Mouse (Mus musculus) neural tube, embryonic 14.5 days (tissue): ENCODE measurements around the gene Pum2. TPM values are rescaled to one million over a fixed set of nuclear protein-coding genes. Genes with fewer than 3 reads are reported as not detected.

Experiments
- ATAC-seq: fragments of 200-750 bp; cut with Nextera tagmentation; 2 replicates; pipeline ENCODE4 v1.8.0; 2017; ENCODE audit warnings: low read depth, mild to moderate bottlenecking, moderate TSS enrichment, moderate library complexity
- H3K27ac ChIP-seq: fragments of 300-500 bp; sonication (generic); 2 replicates; pipeline ENCODE4 v1.5.1; 2014; ENCODE audit warnings: low read depth, mild to moderate bottlenecking, control low read depth, low read length, moderate library complexity, mixed read lengths
- H3K27me3 ChIP-seq: fragments of 300-500 bp; sonication (generic); 2 replicates; pipeline ENCODE4 v1.6.1; 2014; ENCODE audit warnings: low read length; ENCODE audit not compliant: control insufficient read depth, insufficient read depth
- H3K36me3 ChIP-seq: fragments of 300-500 bp; sonication (generic); 2 replicates; pipeline ENCODE4 v1.6.1; 2014; ENCODE audit warnings: low read length, mixed read lengths; ENCODE audit not compliant: control insufficient read depth, insufficient read depth
- H3K4me1 ChIP-seq: fragments of 300-500 bp; sonication (generic); 2 replicates; pipeline ENCODE4 v1.6.1; 2014; ENCODE audit warnings: low read length; ENCODE audit not compliant: control insufficient read depth, insufficient read depth
- H3K4me2 ChIP-seq: fragments of 300-500 bp; sonication (generic); 2 replicates; pipeline ENCODE4 v1.6.1; 2014; ENCODE audit warnings: mild to moderate bottlenecking, low read depth, low read length, control low read depth
- H3K4me3 ChIP-seq: fragments of 300-500 bp; sonication (generic); 2 replicates; pipeline ENCODE4 v1.5.1; 2014; ENCODE audit warnings: low read depth, low read length, control low read depth, mixed read lengths
- H3K9ac ChIP-seq: fragments of 300-500 bp; sonication (generic); replicated peaks from 2 replicates; pipeline ENCODE4 v1.6.1; 2014; ENCODE audit warnings: low read depth, mild to moderate bottlenecking, control low read depth, low read length, mixed read lengths
- H3K9me3 ChIP-seq: fragments of 300-500 bp; sonication (generic); 2 replicates; pipeline ENCODE4 v1.6.1; 2016; ENCODE audit warnings: low read length; ENCODE audit not compliant: control insufficient read depth
- WGBS: fragments of 180-500 bp; shearing (Covaris S2); extraction: QIAGEN DNeasy Blood & Tissue Kit; methylation state at CpG from one replicate; pipeline ENCODE4 v1.1.7; 2014; 5-methylcytosine and 5-hydroxymethylcytosine counted together
- polyA plus RNA-seq: library from polyadenylated mRNA; unstranded; fragments of >200 nt; fragmentation: Nextera tagmentation; extraction: Ambion mirVana; gene quantifications from 2 replicates; pipeline ENCODE4 v1.2.1, GENCODE M21; 2014

Pum2 gene
- polyA plus RNA-seq, 1 experiment from 2014 or later = 62.4 TPM

DNA sequence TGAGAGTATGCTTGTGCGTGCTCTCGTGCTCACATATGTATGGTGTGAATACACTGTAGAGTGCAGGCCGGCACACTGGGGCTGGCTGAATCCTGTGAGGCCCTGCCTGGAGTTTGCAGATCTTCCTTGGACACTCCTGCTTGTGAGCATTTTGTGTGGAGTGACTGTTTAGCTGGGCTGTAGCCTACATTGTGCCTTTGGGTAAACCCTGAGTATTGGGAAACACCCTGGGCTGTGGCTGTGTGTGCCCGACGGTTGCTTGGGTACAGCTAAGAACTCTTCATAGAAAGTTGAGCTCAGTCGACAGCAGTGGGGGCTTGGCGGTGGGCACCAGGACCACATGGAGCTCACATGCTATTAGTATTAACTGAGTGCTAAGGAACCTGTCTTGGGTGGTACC is 102.3 kb downstream of the Pum2 start:
- WGBS = 92% methylated on average over 7 of the region's 7 CpGs
- H3K9ac ChIP-seq = no peak overlapping the region
- H3K4me1 ChIP-seq = peaks cover 10% of the 10 kb centered on the region; the same call in 1 of the 2 replicates
- H3K4me2 ChIP-seq = no peak overlapping the region
- H3K27ac ChIP-seq = no peak overlapping the region
- no peak overlapping the region for H3K4me3 ChIP-seq
- no peak for ATAC-seq
- no peaks in the 10 kb centered on the region for H3K27me3 ChIP-seq
- no peaks in the 10 kb centered on the region for H3K36me3 ChIP-seq
- no peaks in the 10 kb centered on the region for H3K9me3 ChIP-seq

DNA sequence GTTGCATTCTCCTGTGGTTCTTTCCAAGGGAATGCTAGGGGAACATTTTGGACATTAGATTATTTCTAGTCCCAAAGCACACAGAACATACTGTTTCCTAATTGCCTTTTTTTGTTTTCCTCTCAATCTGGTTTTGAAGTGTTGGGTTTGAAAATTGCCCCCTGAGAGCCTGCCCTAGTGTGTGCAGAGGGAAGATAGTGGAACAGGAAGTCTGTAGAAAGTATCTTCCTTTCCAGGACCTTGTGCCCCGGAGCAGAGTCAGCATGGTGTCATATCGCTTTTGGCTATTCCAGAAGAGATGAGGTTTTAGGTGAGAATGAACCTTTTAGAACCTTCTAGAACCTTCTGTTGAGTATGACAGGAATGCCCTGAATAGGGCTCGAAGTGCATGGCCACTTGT is 102.8 kb downstream of the Pum2 start:
- Histone ChIP-seq H3K4me2 (no peak overlapping the region), H3K27ac (no peak overlapping the region), H3K9ac (no peak overlapping the region), H3K36me3 (no peaks in the 10 kb centered on the region), H3K27me3 (no peaks in the 10 kb centered on the region), H3K4me3 (no peak overlapping the region), H3K9me3 (no peaks in the 10 kb centered on the region), H3K4me1 (peaks cover 10% of the 10 kb centered on the region; the same call in 1 of the 2 replicates)
- 92% methylated on average over 3 of the region's 3 CpGs for WGBS
- no peak for ATAC-seq

DNA sequence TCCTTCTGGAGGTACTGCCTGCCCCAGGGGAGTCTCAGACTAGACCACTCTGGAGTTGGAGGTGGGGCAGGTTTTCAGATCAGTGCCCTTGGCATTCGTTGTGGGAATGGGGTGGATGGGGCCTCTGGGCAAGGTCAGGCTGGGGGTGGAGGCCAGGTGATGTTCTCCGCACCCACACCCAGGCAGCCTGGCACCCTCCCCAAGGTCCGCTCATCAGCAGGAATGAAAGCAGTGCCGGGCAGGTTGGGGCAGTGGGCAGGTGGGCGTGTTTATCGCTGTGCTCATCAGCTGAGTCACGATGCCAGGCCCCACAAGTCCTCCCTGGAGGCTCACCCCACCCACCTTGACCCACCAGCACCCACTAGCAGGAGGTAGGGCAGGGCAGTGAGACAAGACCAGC is 104.2 kb downstream of the Pum2 start:
- WGBS = 89% methylated on average over 7 of the region's 7 CpGs
- Histone ChIP-seq H3K4me2 (no peak overlapping the region), H3K27me3 (no peaks in the 10 kb centered on the region), H3K9me3 (no peaks in the 10 kb centered on the region), H3K4me3 (no peak overlapping the region), H3K36me3 (no peaks in the 10 kb centered on the region), H3K4me1 (peaks cover 6% of the 10 kb centered on the region; the same call in 1 of the 2 replicates), H3K9ac (no peak overlapping the region), H3K27ac (no peak overlapping the region)
- no peak for ATAC-seq

DNA sequence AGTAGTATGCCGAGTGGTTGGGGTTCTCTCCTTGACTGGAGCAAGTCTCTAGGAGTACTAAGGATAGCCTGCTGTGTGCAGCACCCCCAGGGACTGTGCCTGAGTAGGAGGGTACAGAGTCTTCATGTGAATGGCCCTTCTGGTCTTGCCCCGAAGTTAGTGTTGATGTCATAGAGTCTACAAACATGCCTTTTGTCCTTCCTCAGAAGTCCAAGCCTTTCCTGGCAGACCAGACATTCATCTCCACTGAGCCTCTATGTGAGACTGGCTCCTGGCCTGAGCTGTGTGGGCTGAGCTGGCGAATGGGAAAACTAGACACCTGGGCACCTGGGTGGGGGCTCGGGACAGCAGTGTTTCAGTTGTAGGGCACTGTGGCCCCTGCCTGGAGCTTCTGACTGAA is 105.9 kb downstream of the Pum2 start:
- Histone ChIP-seq H3K27ac (no peak overlapping the region), H3K4me1 (no peaks in the 10 kb centered on the region), H3K9ac (no peak overlapping the region), H3K4me2 (no peak overlapping the region), H3K4me3 (no peak overlapping the region), H3K36me3 (no peaks in the 10 kb centered on the region), H3K9me3 (no peaks in the 10 kb centered on the region), H3K27me3 (no peaks in the 10 kb centered on the region)
- ATAC-seq = no peak
- WGBS = 84% methylated on average over 4 of the region's 4 CpGs

DNA sequence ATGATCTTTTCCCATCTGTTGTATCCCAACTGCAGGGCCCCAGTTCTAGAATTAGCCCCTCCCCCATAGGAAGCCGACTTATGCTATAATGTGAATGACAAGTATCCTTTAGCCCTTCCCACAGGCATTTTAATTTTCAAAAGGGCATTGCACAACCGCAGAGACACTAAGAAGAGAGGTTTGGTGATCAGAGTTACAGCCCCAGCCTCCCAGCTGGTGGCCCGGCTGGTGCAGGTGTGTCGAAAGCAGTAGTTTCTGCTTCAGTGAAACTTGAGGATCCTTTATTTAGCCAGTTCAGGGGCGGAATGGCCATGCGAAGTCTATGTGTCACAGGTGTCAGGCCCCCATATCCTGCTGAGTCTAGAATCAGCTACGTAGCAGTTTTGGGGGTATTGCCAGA is 107.2 kb downstream of the Pum2 start:
- H3K36me3 ChIP-seq = no peaks in the 10 kb centered on the region
- H3K9ac ChIP-seq = no peak overlapping the region
- 78% methylated on average over 7 of the region's 7 CpGs for WGBS
- no peaks in the 10 kb centered on the region for H3K9me3 ChIP-seq
- H3K27me3 ChIP-seq = no peaks in the 10 kb centered on the region
- no peak overlapping the region for H3K4me3 ChIP-seq
- ATAC-seq = no peak
- H3K27ac ChIP-seq = no peak overlapping the region
- no peaks in the 10 kb centered on the region for H3K4me1 ChIP-seq
- no peak overlapping the region for H3K4me2 ChIP-seq

DNA sequence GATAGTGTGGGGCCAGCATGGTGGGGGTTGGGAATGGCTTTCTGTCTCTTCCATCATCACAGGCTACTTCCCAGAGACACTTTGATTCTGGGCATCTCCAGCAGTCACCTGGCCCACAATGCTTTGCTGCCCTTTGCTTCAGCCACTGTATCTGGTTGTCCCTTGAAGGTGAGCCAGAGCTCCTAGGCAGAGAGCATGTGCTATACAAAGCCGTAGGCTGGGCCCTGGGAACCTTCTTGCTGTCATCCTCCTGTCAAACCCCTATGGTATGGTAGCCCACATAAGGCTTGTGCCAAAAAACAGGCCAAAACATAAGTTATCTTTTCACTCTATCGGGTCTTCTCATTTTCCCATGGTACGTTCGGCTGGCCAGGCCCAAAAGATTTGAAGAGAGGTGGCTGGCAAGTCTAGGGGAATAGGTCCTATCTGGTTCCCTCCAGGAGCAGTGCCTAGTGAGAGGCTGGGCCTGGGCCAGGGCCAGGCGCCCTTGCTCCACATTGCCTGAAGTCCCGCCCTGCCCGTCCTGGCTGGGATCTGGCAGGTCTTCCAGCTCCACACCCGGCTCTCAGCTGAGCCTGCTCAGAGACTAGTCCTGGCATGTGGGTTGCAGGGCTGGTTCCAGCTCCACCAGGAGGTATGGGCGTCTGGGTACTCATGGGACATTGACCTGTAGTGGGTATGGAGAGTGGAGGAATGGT is 107.9 kb downstream of the Pum2 start:
- H3K4me1 ChIP-seq = no peaks in the 10 kb centered on the region
- H3K9ac ChIP-seq = no peak overlapping the region
- H3K36me3 ChIP-seq = no peaks in the 10 kb centered on the region
- no peak overlapping the region for H3K4me2 ChIP-seq
- 90% methylated on average over 9 of the region's 9 CpGs for WGBS
- ATAC-seq = no peak
- no peak overlapping the region for H3K27ac ChIP-seq
- no peaks in the 10 kb centered on the region for H3K27me3 ChIP-seq
- H3K9me3 ChIP-seq = no peaks in the 10 kb centered on the region
- no peak overlapping the region for H3K4me3 ChIP-seq

DNA sequence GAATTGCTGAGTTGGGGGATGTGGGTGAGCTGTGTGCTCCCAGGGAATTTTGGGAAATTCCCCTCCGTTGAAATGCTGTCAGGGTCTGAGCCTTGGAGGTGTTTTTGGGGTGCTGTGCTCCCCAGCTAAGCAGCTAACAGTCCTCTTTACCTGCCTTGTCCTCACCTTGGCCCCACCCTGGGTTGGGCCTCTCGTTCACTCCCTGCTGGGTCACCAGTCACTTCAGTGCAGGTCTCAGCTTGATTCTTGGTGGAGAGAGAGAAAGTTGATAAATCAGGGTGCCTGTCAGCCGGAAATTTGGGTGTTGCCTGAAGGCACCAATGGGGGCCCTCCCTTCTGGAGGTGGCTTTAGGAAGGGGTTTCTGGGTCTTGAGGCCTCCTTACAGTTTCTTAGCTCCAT is 108.6 kb downstream of the Pum2 start:
- H3K27me3 ChIP-seq = no peaks in the 10 kb centered on the region
- H3K4me2 ChIP-seq = no peak overlapping the region
- whole genome bisulfite sequencing = 89% methylated on average over 3 of the region's 3 CpGs
- no peak overlapping the region for H3K9ac ChIP-seq
- no peak overlapping the region for H3K4me3 ChIP-seq
- ATAC-seq = no peak
- no peaks in the 10 kb centered on the region for H3K4me1 ChIP-seq
- no peak overlapping the region for H3K27ac ChIP-seq
- no peaks in the 10 kb centered on the region for H3K9me3 ChIP-seq
- H3K36me3 ChIP-seq = no peaks in the 10 kb centered on the region

DNA sequence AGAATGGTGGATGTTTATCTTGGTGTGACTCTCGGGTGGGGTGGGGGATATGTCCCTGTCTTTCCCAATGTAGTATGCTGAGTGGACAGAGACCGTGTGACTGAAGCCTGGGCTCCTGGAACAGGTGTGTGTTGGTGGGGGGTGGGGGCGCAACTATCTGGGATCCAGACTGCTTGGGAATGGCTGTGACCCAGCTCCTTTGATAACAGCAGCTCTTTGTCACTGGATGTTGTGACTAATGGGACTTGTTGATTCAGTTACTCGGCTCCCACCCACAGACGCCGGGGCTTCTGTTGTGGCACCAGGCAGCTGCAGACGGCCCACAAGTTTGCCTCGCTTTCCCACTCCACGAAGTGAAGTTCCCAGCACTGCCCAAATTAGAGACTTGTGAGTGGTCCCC is 110.3 kb downstream of the Pum2 start:
- Histone ChIP-seq H3K9me3 (no peaks in the 10 kb centered on the region), H3K36me3 (no peaks in the 10 kb centered on the region)
- 62% methylated on average over 9 of the region's 9 CpGs for WGBS

DNA sequence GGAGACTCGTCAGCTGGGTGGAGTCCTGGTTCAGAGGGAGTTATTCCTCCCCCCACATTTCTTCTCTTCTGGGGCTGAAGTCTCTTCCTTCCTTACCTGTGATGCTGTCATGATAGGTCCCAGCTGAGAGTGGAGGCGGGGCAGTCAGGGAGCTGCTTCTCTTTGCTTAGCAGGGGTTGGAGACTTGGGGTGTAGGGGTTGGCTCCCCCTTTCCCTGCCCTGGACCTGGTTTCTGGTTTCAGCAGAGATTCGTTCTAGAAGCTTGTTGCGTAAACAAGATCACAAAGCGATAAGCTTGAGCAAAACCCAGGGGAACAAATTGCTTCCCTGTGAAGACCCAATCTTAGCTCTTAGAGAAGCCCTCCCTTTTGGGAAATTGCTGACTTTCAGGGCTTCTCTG is 112.5 kb downstream of the Pum2 start:
- Histone ChIP-seq H3K4me1 (no peaks in the 10 kb centered on the region), H3K36me3 (no peaks in the 10 kb centered on the region), H3K4me2 (no peak overlapping the region), H3K9ac (no peak overlapping the region), H3K9me3 (no peaks in the 10 kb centered on the region), H3K27me3 (no peaks in the 10 kb centered on the region), H3K27ac (no peak overlapping the region), H3K4me3 (no peak overlapping the region)
- ATAC-seq = no peak
- WGBS = 89% methylated on average over 5 of the region's 5 CpGs

More for the DNA sequence above, 110.3 kb downstream of the Pum2 start:
- Histone ChIP-seq H3K4me2 (no peak overlapping the region), H3K4me3 (no peak overlapping the region), H3K27me3 (no peaks in the 10 kb centered on the region), H3K4me1 (no peaks in the 10 kb centered on the region), H3K27ac (no peak overlapping the region), H3K9ac (no peak overlapping the region)
- ATAC-seq = no peak
